Mouse (Mus musculus) heart, adult 2 months (tissue): Measurements from ENCODE around the gene Ndufab1.

ENCODE experiments used
- CTCF ChIP-seq: fragments of 200-600 bp; IDR thresholded peaks from 2 replicates; pipeline ENCODE4 v1.8.1; 2022; ENCODE audit warnings: antibody characterized with exemption, mild to moderate bottlenecking, moderate library complexity
- POLR2A ChIP-seq: fragments of 200-500 bp; IDR thresholded peaks from 2 replicates; pipeline ENCODE4 v1.6.1; 2011; ENCODE audit warnings: mild to moderate bottlenecking, low read depth, low read length, control low read depth; ENCODE audit not compliant: insufficient read depth

GRCm38 (mm10) chr7:122056633-122057032 is 45.1 kb downstream of the Ndufab1 start:
- no peak for TF ChIP-seq CTCF
- no peak for TF ChIP-seq POLR2A
